Mouse (Mus musculus) layer of hippocampus, adult 11-12 months (tissue): ENCODE data around the gene Rnf4.

ENCODE experiments used
- DNase-seq: peaks from one replicate; pipeline ENCODE4 v3.0.0; 2022; ENCODE audit warnings: low spot score

Rnf4 gene

DNA sequence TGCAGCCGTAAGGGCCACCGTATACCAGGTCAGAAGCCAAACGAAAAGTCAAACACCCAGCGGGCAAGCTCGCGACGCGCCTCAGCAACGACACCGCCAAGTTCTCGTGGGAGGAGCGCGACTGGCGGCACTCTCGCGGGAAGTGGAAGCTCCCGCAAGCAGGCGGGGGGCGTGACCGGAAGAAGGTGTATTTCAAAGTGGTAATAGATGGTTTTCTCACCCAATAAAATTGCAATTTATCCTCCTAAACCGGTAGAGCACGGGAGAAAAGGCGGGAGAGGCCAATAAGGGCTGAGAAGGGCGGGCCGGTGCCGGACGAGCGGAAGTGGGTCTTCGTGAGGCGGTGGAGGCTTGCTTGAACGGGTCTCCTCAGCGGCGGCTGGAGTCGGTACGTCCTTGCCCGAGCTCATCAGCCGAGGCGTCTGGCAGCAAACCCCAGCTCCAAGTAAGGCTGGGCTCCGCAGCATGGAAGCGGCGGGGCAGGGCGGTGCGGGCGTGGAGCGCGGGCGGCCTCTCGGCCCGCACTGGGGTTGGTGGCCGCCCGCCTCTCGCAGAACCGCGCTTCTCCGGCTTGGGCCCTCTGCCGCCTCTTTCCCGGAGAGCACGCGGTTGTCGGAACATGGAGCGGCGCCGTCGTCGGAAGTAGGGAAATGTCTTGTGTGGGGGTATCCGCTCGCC is at the start of gene Rnf4:
Gene Rnf4 (plus strand): TSS at position 193 of the 678 bp plus-strand sequence.
- peak; percentile 98 for DNase-seq

DNA sequence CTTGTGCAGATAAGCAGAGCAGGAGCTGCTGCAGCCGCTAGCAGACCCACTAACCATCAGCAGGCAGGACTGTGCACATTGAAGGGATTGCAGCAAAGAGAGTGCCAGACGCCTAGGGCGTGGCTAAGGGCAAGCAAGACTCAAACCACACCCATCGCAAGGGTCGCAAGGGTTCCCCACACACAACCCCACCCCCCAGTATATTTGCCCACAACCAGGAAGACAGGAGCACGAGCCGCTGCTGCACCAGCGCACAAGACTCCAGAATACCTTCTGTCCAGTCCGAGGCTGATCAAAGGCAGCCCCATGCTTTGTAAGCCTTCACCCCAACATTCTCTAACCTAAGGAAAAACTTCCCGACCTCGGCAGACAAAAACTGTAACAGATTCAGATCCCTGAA is 49.6 kb upstream of the Rnf4 start:
- DNase-seq: no peak

DNA sequence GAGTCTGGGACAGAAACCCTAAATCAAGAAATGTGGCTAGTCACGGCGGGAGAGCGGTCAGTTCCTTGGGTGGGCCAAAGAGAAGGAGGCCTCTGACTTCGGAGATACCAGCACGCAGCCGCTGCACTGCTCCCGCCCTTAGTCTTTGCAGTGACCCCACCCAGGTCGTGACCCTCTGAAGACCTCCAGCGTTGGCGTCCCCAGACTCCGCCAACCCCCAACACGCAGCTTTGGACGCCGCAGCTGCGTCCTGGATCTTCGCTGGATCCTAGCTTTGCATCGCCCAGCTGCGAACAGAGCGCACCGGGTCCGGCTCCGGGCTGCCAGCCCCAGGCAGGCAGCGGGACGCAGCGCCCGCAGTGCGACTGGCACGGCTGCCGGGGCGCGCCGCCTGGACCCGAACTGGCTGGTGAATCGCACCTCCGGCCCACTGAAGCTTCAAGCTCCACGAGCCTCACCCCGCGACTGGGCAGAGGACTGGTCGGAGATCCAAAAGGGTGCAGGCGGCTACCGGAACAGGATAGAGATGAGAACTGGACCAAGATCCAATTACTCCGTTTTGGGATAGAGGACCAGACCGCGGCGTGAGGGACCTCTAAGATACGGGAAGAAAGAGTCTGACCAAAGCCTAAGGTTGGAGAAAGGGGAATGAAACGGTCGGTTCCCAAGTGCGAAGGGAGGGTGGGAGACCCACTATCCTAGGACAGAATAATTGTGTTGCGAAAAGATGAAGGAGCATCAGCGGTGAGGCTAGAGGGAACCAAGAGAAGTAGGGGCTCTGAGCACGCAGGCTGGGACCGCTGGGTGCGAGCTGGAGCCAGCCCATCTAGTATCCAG is 48.9 kb upstream of the Rnf4 start:
- DNase-seq: no peak

DNA sequence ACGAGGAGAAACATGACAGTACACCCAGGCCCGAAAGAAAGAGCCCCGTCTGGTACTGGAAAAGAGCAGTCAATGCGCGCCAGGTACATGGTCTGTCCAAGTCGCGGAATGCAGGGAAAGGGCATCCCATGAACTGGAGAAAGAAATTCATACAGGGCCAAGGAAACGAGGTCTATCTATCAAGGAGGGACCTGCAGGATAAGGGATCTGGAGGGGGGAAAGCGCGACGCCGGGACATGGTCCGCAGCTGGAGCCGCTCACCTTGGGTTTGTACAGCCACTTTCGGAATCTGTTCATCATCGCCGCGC is 48.3 kb upstream of the Rnf4 start:
- DNase-seq: no peak

DNA sequence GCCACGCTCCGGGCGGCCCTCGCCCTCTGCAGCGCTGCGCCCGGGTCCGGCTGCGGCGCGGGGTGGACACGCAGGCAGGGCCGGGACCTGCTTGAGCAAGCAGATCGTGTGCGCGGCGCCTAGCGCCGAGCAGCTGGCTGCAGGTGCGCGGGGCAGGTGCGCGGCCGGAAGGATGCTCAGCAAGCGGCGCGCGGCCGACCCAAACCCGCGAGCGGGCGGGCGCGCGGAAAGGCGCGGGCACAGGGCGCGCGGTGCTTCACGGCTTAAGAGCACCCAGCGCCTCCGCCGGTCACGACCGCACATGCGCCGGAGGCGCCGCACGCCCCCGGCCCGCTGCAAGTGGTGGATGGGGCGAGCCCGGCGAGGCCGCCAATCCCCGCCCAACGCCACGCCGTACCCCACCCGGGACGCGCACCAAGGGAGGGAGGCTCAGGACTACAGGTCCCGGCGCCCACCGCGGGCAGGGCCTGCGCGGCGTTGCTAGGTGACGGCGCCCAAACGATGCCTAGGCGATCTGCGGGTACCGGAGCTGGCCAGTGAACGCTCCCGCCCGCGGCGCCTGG is 47.9 kb upstream of the Rnf4 start, which contains the start of the genes Zfyve28 and Cfap99:
Gene Zfyve28 (minus strand): TSS at position 296 of the 563 bp plus-strand sequence.
Gene Cfap99 (plus strand): TSS at position 447 of the 563 bp plus-strand sequence.
- DNase-seq: peak; percentile 94

DNA sequence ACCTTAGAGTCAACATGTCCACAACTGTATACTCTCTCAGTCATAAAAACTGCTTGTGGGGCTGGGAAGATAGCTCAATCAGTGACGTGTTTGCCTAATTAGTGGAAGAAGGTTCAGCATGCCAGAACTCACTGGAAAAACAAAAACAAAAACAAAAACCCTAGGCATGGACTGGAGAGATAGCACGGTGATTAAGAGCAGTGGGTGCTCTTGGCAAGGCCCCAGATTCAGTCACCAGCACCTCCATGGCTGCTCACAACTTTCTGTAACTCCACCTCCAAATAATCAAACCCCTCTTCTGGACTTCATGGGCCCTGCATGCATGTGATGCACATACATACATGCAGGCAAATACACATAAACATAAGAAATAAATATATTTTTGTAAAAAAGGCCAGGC is 46.8 kb upstream of the Rnf4 start:
- no peak for DNase-seq

DNA sequence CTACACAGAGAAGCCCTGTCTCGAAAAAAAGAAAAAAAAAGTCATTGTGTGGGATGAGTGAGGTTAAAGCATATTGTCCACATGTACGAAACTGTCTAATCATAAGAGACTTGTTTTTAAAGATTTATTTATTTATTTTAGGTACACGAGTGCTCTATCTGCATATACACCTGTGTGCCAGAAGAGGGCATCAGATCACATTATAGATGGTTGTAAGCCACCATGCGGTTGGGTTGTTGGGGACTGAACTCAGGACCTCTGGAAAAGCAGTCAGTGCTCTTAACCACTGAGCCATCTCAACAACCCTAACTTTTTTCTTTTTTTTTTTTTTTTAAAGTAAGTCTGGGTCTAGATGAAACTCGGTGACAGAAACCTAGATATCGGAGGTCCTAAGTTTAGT is 42.7 kb upstream of the Rnf4 start:
- no peak for DNase-seq

DNA sequence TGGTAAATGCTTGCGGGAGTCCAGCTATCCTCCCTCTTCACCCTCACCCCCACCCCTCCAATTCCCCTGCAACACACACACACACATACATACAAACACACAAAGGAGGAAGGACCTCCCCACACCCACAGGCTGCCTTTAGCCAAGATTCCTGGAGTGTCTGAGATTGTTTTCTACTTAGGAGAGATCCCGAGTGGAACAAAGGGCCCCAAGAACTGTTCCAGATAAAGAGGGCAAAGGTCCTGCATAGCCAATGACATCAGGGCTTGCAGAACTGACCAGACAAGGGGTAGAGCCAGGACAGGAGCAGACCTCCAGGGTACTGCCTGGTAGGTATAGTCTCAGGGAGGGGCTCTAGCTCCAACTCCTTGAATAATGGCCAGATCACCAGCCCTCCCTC is 41.4 kb upstream of the Rnf4 start:
- DNase-seq: no peak

DNA sequence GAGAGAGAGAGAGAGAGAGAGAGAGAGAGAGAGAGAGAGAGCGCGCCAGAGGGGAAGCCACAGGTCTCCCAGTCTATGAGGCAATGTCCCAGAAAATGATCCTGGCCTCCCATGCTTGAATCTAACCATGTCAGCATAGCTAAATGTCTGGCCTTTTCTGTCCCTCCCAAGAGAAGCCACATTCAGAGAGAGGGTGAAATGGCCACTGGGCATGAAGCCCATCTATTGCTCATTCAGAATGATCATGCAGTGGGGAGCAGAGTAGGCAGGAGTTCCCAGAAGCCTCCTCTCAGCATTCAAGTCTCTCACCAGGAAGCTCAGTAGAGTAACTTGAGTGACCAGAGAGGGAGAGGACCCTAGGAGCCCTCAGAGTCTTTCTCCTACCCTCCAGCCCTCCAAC is 40.9 kb upstream of the Rnf4 start:
- no peak for DNase-seq

DNA sequence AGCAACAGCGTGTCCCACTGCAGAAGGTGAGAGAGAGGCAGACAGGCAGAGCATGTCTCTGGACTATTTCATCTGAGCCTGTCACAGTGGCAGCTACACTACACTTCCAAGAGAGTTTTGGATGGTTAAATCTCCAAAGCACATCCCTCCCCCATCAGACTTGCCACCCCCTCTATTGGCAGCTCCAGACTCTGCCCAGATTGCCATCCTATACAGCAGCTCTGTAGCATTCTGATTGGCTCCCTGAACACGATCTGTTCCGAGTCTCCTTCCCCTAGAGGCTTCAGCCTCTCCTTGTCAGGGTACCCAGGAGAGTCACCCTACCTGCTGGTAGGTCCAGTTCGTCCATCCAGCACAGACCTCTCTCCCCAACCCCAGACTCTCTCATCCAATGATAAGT is 38.0 kb upstream of the Rnf4 start:
- no peak for DNase-seq

DNA sequence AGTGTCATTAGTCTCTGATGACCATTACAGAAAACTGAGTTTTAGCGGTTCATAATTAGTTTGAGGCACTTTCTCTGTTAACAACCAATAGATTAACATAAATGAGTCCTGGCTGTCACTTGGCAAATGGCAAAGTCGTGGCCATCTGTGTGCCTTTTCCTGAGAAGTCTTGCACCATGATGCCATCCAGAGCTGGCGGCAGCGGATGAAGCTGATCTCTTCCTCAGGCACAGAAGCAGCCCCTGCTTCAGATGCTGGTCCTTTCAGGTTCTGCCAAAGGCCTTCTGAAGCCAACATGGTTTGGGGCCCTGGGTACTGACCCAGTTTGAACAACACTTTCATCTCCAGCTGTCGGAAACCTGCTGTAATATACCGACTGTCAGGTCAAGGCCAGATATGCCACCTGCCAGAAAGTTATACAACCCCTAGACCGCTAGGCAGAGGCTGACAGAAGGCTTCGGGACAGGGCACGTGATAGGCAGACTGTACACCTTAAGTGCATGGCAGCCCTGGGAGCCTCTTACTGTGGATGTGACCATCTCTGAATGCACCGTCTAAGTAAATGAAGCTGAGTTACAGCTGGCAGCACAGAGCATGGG is 37.1 kb upstream of the Rnf4 start:
- no peak for DNase-seq

DNA sequence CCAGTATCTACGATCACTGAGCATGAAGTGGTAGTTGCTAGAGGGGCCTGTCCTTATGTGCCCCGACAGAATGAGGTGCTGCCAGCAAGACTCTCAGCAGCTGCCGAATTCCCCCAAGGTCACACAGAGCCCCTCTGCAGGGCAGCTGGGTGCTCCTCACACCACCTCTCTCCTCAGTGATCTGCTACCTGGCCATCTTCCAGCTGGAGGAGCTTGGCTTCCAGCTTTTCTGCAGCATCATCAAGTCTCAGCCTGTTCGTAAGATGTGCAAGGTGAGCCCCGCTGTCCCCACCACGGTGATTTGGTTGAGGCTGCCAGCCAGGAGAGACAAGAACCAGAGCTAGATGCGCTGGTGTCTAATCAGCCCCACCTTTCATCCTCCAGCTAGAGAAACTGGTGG is 33.7 kb upstream of the Rnf4 start:
- no peak for DNase-seq

DNA sequence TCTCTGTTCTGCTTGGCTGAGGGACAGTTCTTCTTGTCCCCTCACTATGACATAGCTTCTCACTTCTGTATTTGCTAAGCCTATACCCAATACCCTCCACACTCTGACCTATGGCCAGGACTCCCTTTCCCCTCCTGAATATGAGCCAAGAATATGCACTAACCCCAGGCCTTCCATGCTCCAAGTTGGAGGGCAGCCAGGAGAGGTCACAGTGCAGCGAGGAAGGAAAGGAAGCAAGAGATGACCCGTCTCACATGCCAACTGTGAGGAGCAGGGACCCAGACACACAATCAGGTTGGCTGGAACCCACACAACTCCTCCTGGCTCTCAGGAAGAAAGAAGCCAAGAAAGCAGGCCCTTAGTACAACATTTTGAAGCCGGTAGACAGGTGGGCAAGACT is 27.1 kb upstream of the Rnf4 start:
- no peak for DNase-seq

DNA sequence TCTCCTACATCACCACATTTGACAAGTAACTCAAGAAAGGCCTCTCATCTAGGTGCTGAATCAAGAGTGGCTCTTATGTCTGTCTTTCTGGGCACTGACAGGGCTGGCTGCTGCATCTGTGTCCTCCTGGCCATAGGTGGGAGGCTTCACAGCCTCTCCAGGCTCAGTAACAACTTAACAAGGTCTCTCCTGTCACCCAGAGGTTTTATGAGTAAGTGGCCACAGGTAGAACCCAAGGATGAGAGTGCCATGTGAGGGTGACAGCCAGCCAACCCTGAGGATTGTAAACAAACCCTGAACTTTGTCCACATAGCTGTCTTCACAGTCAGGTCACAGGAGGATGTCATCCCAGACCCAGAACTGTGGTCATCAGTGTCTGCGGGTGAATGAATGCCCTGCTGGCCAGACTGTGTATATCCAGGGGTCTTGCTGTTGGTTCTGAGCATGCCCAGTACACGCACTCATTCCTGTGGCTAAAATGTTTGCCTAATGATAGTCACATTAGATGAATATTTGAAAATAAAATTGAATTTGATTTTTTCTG is 16.5 kb upstream of the Rnf4 start:
- no peak for DNase-seq

DNA sequence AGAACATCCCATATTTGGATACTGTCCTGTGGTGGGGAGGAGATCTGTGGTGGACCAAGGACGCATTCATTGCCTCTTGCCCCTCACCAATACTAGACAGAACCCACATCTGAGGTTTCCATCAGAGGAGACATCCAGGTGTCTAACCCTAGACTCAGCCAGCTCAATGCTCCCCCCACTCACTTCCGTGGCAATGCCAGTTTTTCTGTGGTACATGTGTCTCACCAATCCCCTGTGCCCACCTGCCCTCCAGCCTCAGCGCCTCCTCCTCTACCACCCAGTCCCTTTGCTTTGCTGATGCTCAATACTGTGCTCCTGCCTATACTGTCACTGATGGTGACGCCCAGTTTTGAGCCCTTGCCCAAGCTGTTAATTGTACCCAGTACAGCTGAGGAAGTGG is 14.9 kb upstream of the Rnf4 start:
- DNase-seq: no peak

DNA sequence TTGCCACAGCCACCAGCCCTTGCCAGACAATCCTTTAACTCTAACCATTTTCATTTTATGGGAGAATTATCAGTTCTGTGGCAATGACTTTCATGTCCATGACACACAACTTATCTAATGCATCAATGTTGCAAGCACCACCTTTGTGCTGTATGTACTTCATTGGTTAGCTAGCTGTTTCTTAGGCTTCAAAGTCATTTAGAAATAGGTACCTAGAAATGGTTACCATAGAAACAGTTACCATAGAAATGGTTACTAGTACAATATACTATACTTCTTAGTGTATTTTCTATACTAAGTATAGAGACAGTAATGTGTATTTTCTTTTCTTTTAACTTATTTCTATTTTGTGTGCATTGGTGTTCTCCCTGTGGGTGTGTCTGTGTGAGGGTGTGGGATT is 10.8 kb upstream of the Rnf4 start:
- no peak for DNase-seq

DNA sequence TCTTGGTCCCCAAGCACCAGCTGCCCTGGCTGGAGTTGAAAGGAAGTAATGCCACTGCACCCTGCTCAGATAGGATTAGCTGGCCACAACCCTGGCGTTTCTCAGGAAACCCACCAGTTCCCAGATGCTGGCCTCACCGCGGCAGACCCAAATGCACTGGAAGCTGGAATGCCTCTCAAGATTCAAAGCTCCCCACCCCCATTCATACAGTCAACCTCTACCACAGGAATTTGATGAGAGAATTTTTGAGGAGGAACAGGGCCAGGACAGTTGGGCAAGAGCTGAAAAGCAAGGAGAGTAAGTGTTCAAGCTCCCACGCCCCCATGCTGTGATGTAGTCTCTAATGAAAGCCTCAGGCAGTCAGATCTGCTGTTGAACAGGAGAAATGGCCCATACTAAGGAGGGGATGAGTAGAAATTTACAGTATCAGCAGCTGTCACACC is 9.8 kb upstream of the Rnf4 start:
- DNase-seq: no peak

DNA sequence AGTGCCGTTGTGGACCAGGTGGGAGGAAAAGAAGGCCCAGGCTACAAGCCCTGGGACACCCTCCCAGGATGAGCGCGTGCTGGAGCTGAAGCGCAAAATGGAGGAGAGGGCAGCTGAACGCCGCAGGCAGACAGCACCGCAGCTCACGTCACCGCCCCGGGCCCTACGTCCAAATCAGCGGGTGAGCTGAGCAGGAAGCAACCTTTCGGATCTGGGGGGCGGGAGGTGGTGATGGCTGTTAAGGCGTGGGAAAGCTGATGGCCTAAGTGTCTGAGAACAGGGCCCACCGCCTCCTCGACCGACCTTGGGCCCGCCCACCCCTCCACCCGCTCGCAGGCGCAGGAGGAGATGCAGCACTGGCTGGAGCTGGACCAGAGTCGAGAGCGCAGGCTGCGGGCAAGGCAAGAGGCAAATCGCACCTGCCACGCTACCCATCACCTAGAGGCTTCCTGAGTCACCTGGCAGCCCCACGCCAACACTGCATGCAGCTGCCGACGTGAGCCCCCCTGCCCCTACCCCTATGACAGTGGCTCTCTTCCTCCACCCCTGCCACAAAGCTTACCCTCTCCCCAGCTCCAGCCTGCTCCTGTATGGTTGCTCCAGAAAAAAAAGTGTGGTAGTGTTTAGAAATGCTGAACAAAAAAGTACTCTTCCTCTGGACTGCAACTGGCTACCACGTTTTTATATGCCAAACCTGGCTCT is 9.1 kb upstream of the Rnf4 start:
- no peak for DNase-seq

DNA sequence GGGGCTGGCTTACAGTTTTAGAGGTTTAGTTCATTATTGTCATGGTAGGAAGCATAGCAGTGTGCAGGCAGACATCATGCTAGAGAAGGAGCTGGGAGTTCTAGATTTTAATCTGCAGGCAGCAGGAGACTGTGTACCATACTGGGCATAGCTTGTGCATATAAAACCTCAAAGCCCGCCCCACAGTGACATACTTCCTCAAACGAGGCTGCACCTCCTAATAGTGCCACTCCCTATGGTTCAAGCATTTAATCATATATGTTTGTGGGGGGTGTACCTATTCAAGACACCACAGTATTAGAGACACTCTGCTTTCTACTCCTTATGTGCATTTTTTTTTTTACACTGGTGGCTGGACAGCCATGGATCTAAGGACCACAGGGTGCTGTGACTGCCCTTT is 6.0 kb upstream of the Rnf4 start:
- no peak for DNase-seq

DNA sequence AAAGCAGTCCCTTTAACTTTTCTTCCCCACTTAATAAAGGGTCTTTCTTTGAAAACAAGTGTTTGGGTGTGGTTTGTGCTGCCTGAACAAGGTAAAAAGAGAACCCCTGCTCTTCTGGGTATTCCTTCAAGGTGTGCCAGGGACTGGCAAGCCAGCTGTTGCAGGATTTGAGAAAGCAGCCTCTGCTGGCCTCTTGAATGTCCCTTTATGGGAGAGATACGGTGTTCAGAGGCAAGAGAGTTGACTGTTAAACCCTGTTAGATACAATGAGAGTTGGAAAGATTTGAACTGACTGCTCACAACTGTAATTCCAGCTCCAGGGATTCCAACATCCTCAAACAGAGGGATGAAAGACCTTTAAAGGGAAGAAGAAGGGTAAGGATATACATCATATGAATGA is 2.0 kb upstream of the Rnf4 start:
- DNase-seq: no peak

DNA sequence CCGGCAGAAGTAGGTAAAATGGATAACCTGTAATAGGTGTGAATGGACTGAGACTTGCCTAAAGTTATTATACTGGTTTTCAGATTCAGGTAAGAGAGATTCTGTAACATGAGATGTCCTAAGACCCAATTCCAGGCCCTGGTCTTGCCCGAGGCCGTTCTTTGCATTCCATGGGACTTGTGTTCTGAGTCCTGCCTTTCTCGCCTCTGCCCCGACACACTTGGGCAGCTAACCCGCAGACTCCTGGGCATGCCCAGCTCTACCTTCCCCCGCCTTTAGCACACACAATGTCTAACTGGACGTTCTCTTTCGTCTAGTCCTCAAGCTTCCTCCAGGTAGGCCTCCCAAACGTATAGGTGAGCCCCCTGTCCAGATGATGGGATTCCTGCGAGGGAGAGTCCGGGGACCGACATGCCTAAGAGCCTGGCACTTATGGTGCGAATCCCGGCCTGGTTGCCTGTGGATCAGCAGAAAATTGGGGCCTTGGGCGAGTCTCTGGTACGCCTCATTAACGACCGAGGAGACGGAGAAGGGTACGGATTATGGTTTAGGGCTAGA is 471 bp upstream of the Rnf4 start:
- DNase-seq: no peak
